Mouse (Mus musculus) CH12.LX (cell line): ENCODE results near the gene Slc45a3.

Experiments
- CTCF ChIP-seq, 2 experiments: IDR thresholded peaks in 1 of 2; conservative IDR thresholded peaks in 1 of 2; 2 replicates each; pipeline ENCODE4 v1.5.1; 2011 to 2012; ENCODE audit warnings: low read depth in 2 of 2, low read length in 2 of 2, improper control_type of control experiment in 1 of 2, inconsistent platforms in 1 of 2, mild to moderate bottlenecking in 1 of 2, moderate library complexity in 1 of 2
- EP300 ChIP-seq: IDR thresholded peaks from 2 replicates; pipeline ENCODE4 v1.6.1; 2011; ENCODE audit warnings: low read length, improper control_type of control experiment
- GABPA ChIP-seq: IDR thresholded peaks from 2 replicates; pipeline ENCODE4 v1.6.1; 2012; ENCODE audit warnings: low read depth, low read length, improper control_type of control experiment, inconsistent platforms; ENCODE audit not compliant: insufficient replicate concordance
- JUN ChIP-seq: IDR thresholded peaks from 2 replicates; pipeline ENCODE4 v1.6.1; 2011; ENCODE audit warnings: low read depth, mild to moderate bottlenecking, low read length, improper control_type of control experiment, moderate library complexity; ENCODE audit not compliant: insufficient read depth
- MAFK ChIP-seq: IDR thresholded peaks from 2 replicates; pipeline ENCODE4 v1.6.1; 2011; ENCODE audit warnings: low read length, improper control_type of control experiment; ENCODE audit not compliant: insufficient replicate concordance
- MAX ChIP-seq: IDR thresholded peaks from 2 replicates; pipeline ENCODE4 v1.6.1; 2011; ENCODE audit warnings: low read length, improper control_type of control experiment
- UBTF ChIP-seq: IDR thresholded peaks from 2 replicates; pipeline ENCODE4 v1.6.1; 2012; ENCODE audit warnings: low read depth, mild to moderate bottlenecking, inconsistent platforms, low read length, improper control_type of control experiment, moderate library complexity

DNA sequence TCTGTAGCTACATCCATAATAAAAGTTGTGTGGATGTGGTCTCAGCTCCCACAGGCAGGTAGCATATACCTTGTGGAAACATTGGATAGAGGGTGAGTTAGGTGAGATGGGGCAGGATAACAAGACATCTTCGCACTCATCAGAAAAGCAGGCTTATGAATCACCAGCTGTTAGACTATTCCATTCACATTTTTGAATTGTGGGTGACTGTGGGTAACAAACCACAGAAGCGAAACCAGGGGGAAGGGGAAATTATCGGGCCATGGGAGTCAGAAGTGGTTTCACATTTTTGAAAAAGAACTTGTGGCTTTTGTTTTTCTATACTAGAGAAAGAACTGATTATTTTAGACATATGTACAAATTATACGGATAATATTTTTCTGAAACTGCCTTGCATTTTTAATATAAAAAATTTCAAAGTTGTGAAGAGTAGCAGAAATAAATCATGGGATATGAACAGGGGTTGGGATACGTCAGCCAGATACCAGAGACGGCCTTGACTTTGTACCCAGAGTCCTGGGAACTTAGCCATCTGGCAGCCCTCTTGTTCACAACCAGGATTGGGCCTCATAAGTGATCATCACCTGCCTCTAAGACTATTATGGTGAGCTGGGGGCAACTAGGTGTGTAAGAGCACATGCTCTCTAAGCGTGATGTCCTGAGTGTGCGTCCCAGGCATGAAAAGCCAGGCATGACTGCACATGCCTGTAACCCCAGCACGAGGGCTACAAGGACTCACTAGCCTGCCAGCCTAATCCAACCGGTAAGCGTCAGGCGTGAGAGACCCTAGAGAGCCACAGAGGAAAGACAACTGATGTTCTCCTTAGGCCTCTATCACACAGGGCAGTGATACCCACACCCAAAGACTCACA, 30.6 kb downstream of the Slc45a3 start:
- TF ChIP-seq CTCF (conservative IDR thresholded peaks at IDR 0.05 in 1 of 2, IDR thresholded peaks at IDR 0.05 in 1 of 2; ENCODE audit: low read depth in 2 of 2, low read length in 2 of 2) (no peak), JUN (no peak), MAX (peak; percentile 81), GABPA (no peak), UBTF (no peak), EP300 (peak; percentile 23), MAFK (no peak)
